Mouse (Mus musculus) forebrain, embryonic 13.5 days (tissue): ENCODE measurements at regions not wholly inside any gene's neighbourhood (a gene's known extent, or its start where the extent isn't known, plus 50 kb on each side); places are given as distances from the start of the nearest gene placed in this dataset. TPM values are rescaled to one million over a fixed set of nuclear protein-coding genes. Genes with fewer than 3 reads are reported as not detected.

Source experiments
- ATAC-seq: fragments of 200-750 bp; cut with Nextera tagmentation; 2 replicates; pipeline ENCODE4 v1.8.0; 2017
- H3K27ac ChIP-seq: fragments of 300-500 bp; sonication (generic); 2 replicates; pipeline ENCODE4 v1.5.1; 2015; ENCODE audit warnings: inconsistent platforms, mild to moderate bottlenecking, moderate library complexity
- H3K27me3 ChIP-seq: fragments of 300-500 bp; sonication (generic); 2 replicates; pipeline ENCODE4 v1.6.1; 2015; ENCODE audit warnings: mild to moderate bottlenecking, inconsistent platforms
- H3K36me3 ChIP-seq: fragments of 300-500 bp; sonication (generic); 2 replicates; pipeline ENCODE4 v1.6.1; 2015; ENCODE audit warnings: mild to moderate bottlenecking, inconsistent platforms; ENCODE audit not compliant: poor library complexity, severe bottlenecking
- H3K4me1 ChIP-seq: fragments of 300-500 bp; sonication (generic); 2 replicates; pipeline ENCODE4 v1.6.1; 2015; ENCODE audit warnings: inconsistent platforms
- H3K4me2 ChIP-seq: fragments of 300-500 bp; sonication (generic); 2 replicates; pipeline ENCODE4 v1.6.1; 2015; ENCODE audit warnings: inconsistent platforms, mild to moderate bottlenecking, moderate library complexity
- H3K4me3 ChIP-seq: fragments of 300-500 bp; sonication (generic); 2 replicates; pipeline ENCODE4 v1.5.1; 2015; ENCODE audit warnings: mild to moderate bottlenecking, inconsistent platforms
- H3K9ac ChIP-seq: fragments of 300-500 bp; sonication (generic); 2 replicates; pipeline ENCODE4 v1.6.1; 2015; ENCODE audit warnings: mild to moderate bottlenecking, inconsistent platforms
- H3K9me3 ChIP-seq: fragments of 300-500 bp; sonication (generic); replicated peaks from 2 replicates; pipeline ENCODE4 v1.6.1; 2016; ENCODE audit warnings: inconsistent platforms
- WGBS: fragments of 180-500 bp; shearing (Covaris S2); methylation state at CpG from one replicate; pipeline ENCODE4 v1.1.7; 2015; 5-methylcytosine and 5-hydroxymethylcytosine counted together
- microRNA-seq: library from miRNA; unstranded; fragments of <30 nt; microRNA quantifications from one replicate; pipeline ENCODE4, GENCODE M21; 2016

- Histone ChIP-seq H3K4me2 (no peak overlapping the region), H3K9ac (no peak overlapping the region), H3K27me3 (no peaks in the 10 kb centered on the region), H3K4me3 (no peak overlapping the region), H3K36me3 (no peaks in the 10 kb centered on the region), H3K27ac (no peak overlapping the region), H3K4me1 (no peaks in the 10 kb centered on the region), H3K9me3 (no peaks in the 10 kb centered on the region)
- ATAC-seq: no peak
- WGBS: 90% methylated on average over 2 of the region's 2 CpGs
Measured at GRCm38 (mm10) chr16:53903795-53904194, 1394.0 kb downstream of the Zpld1 start.

GRCm38 (mm10) chr16:53867342-53867741 is 1413.5 kb upstream of the Alcam start:
- H3K27me3 ChIP-seq: no peaks in the 10 kb centered on the region
- H3K9me3 ChIP-seq: no peaks in the 10 kb centered on the region
- H3K9ac ChIP-seq: no peak overlapping the region
- no peak overlapping the region for H3K4me3 ChIP-seq
- no peaks in the 10 kb centered on the region for H3K36me3 ChIP-seq
- H3K4me1 ChIP-seq: no peaks in the 10 kb centered on the region
- H3K4me2 ChIP-seq: no peak overlapping the region
- H3K27ac ChIP-seq: no peak overlapping the region
- ATAC-seq: no peak
- WGBS: 90% methylated on average over 3 of the region's 3 CpGs

GRCm38 (mm10) chr16:53840678-53841077 is 1386.8 kb upstream of the Alcam start:
- no peak overlapping the region for H3K9ac ChIP-seq
- H3K4me3 ChIP-seq: no peak overlapping the region
- no peaks in the 10 kb centered on the region for H3K4me1 ChIP-seq
- no peak overlapping the region for H3K4me2 ChIP-seq
- no peak overlapping the region for H3K27ac ChIP-seq
- no peaks in the 10 kb centered on the region for H3K27me3 ChIP-seq
- ATAC-seq: no peak
- no peaks in the 10 kb centered on the region for H3K36me3 ChIP-seq
- 88% methylated on average over 2 of the region's 2 CpGs for WGBS
- no peaks in the 10 kb centered on the region for H3K9me3 ChIP-seq

Small RNA genes lying in the stretch of these regions (microRNA-seq; reads per million reads assigned to microRNA genes)
- not detected for gene Gm25041
